Mouse (Mus musculus) liver, embryonic 12.5 days (tissue): ENCODE data around the gene Col23a1. TPM values are rescaled to one million over a fixed set of nuclear protein-coding genes. Genes with fewer than 3 reads are reported as not detected.

Source experiments
- ATAC-seq: fragments of 200-750 bp; cut with Nextera tagmentation; 2 replicates; pipeline ENCODE4 v1.8.0; 2017; ENCODE audit warnings: moderate number of reproducible peaks, mild to moderate bottlenecking, moderate library complexity
- H3K27ac ChIP-seq: fragments of 300-500 bp; sonication (generic); 2 replicates; pipeline ENCODE4 v1.5.1; 2016; ENCODE audit warnings: mild to moderate bottlenecking
- H3K27me3 ChIP-seq: fragments of 300-500 bp; sonication (generic); replicated peaks from 2 replicates; pipeline ENCODE4 v1.6.1; 2016; ENCODE audit warnings: mild to moderate bottlenecking, moderate library complexity
- H3K36me3 ChIP-seq: fragments of 300-500 bp; sonication (generic); 2 replicates; pipeline ENCODE4 v1.6.1; 2016; ENCODE audit warnings: mild to moderate bottlenecking, moderate library complexity
- H3K4me1 ChIP-seq: fragments of 300-500 bp; sonication (generic); 2 replicates; pipeline ENCODE4 v1.6.1; 2016
- H3K4me2 ChIP-seq: fragments of 300-500 bp; sonication (generic); 2 replicates; pipeline ENCODE4 v1.6.1; 2016; ENCODE audit warnings: mild to moderate bottlenecking, moderate library complexity
- H3K4me3 ChIP-seq: fragments of 300-500 bp; sonication (generic); 2 replicates; pipeline ENCODE4 v1.5.1; 2016; ENCODE audit warnings: mild to moderate bottlenecking, moderate library complexity
- H3K9ac ChIP-seq: fragments of 300-500 bp; sonication (generic); 2 replicates; pipeline ENCODE4 v1.6.1; 2016; ENCODE audit warnings: mild to moderate bottlenecking, moderate library complexity
- H3K9me3 ChIP-seq: fragments of 300-500 bp; sonication (generic); replicated peaks from 2 replicates; pipeline ENCODE4 v1.6.1; 2016; ENCODE audit warnings: mild to moderate bottlenecking, moderate library complexity
- WGBS: fragments of 180-500 bp; shearing (Covaris S2); methylation state at CpG from one replicate; pipeline ENCODE4 v1.1.7; 2016; ENCODE audit not compliant: insufficient replicate concordance; 5-methylcytosine and 5-hydroxymethylcytosine counted together
- polyA plus RNA-seq: library from polyadenylated mRNA; unstranded; fragments of >200 nt; fragmentation: Nextera tagmentation; extraction: Ambion mirVana; gene quantifications from 2 replicates; pipeline ENCODE4 v1.2.1, GENCODE M21; 2016

Col23a1 gene
- polyA plus RNA-seq, 1 experiment from 2014 or later = 0.79 TPM

- Histone ChIP-seq H3K4me2 (peak overlapping the region; percentile 29), H3K27ac (peak overlapping the region; percentile 64), H3K9ac (no peak overlapping the region), H3K27me3 (0 out of 2 replicates have a peak, but pooled peaks cover 16% of the 10 kb centered on the region), H3K4me3 (no peak overlapping the region), H3K4me1 (peaks cover 61% of the 10 kb centered on the region), H3K36me3 (no peaks in the 10 kb centered on the region), H3K9me3 (no peaks in the 10 kb centered on the region)
- WGBS = 54% methylated on average over 7 of the region's 7 CpGs
- peak; percentile 89 for ATAC-seq
Observed at GRCm38 (mm10) chr11:51415049-51415688, 125.4 kb downstream of the Col23a1 start.

- Histone ChIP-seq H3K27me3 (0 out of 2 replicates have a peak, but pooled peaks cover 21% of the 10 kb centered on the region), H3K27ac (peak overlapping the region; percentile 47; the same call in 1 of the 2 replicates), H3K36me3 (no peaks in the 10 kb centered on the region), H3K9me3 (no peaks in the 10 kb centered on the region), H3K4me1 (peaks cover 87% of the 10 kb centered on the region), H3K4me2 (no peak overlapping the region), H3K4me3 (no peak overlapping the region), H3K9ac (no peak overlapping the region)
- 28% methylated on average over 3 of the region's 3 CpGs for WGBS
- ATAC-seq = no peak
Observed at GRCm38 (mm10) chr11:51418807-51419206, 129.1 kb downstream of the Col23a1 start.

- WGBS = 80% methylated on average over 2 of the region's 2 CpGs
Observed at GRCm38 (mm10) chr11:51421878-51422277, 132.2 kb downstream of the Col23a1 start.

GRCm38 (mm10) chr11:51422713-51423112 lies 133.0 kb downstream of the Col23a1 start:
- no peaks in the 10 kb centered on the region for H3K36me3 ChIP-seq
- 71% methylated on average over 14 of the region's 14 CpGs for WGBS
- H3K9ac ChIP-seq = no peak overlapping the region
- H3K27ac ChIP-seq = no peak overlapping the region
- H3K9me3 ChIP-seq = no peaks in the 10 kb centered on the region
- no peak overlapping the region for H3K4me3 ChIP-seq
- H3K4me1 ChIP-seq = peaks cover 50% of the 10 kb centered on the region
- no peak overlapping the region for H3K4me2 ChIP-seq
- no peak for ATAC-seq
- H3K27me3 ChIP-seq = peaks cover 45% of the 10 kb centered on the region

More at GRCm38 (mm10) chr11:51421878-51422277, 132.2 kb downstream of the Col23a1 start:
- Histone ChIP-seq H3K27ac (no peak overlapping the region), H3K9ac (no peak overlapping the region), H3K27me3 (peaks cover 42% of the 10 kb centered on the region), H3K4me1 (peaks cover 58% of the 10 kb centered on the region), H3K36me3 (no peaks in the 10 kb centered on the region), H3K9me3 (no peaks in the 10 kb centered on the region), H3K4me3 (no peak overlapping the region), H3K4me2 (peak overlapping the region; percentile 19; the same call in 1 of the 2 replicates)
- ATAC-seq = peak; percentile 50; the same call in 1 of the 2 replicates

- no peak overlapping the region for H3K9ac ChIP-seq
- no peak for ATAC-seq
- WGBS = 77% methylated on average over 3 of the region's 3 CpGs
- H3K36me3 ChIP-seq = no peaks in the 10 kb centered on the region
- H3K4me1 ChIP-seq = peaks cover 38% of the 10 kb centered on the region
- no peaks in the 10 kb centered on the region for H3K9me3 ChIP-seq
- H3K27ac ChIP-seq = no peak overlapping the region
- no peak overlapping the region for H3K4me2 ChIP-seq
- H3K4me3 ChIP-seq = no peak overlapping the region
- H3K27me3 ChIP-seq = peaks cover 41% of the 10 kb centered on the region
Observed at GRCm38 (mm10) chr11:51426155-51426554, 136.4 kb downstream of the Col23a1 start.

GRCm38 (mm10) chr11:51429428-51430179 lies 139.9 kb downstream of the Col23a1 start:
- peak overlapping the region; percentile 27; the same call in 1 of the 2 replicates for H3K9ac ChIP-seq
- no peaks in the 10 kb centered on the region for H3K36me3 ChIP-seq
- no peak overlapping the region for H3K4me3 ChIP-seq
- H3K4me2 ChIP-seq = peak overlapping the region; percentile 49
- peak overlapping the region; percentile 54; the same call in 1 of the 2 replicates for H3K27ac ChIP-seq
- peak; percentile 19 for ATAC-seq
- 63% methylated on average over 16 of the region's 16 CpGs for WGBS
- peaks cover 32% of the 10 kb centered on the region for H3K27me3 ChIP-seq
- H3K9me3 ChIP-seq = 0 out of 2 replicates have a peak, but pooled peaks cover 4% of the 10 kb centered on the region
- peaks cover 28% of the 10 kb centered on the region for H3K4me1 ChIP-seq

GRCm38 (mm10) chr11:51430180-51430578 lies 140.5 kb downstream of the Col23a1 start:
- Histone ChIP-seq H3K4me3 (no peak overlapping the region), H3K4me2 (peak overlapping the region; percentile 49), H3K36me3 (no peaks in the 10 kb centered on the region), H3K9me3 (0 out of 2 replicates have a peak, but pooled peaks cover 4% of the 10 kb centered on the region), H3K9ac (peak overlapping the region; percentile 27; the same call in 1 of the 2 replicates), H3K4me1 (peaks cover 28% of the 10 kb centered on the region), H3K27me3 (peaks cover 26% of the 10 kb centered on the region), H3K27ac (peak overlapping the region; percentile 54; the same call in 1 of the 2 replicates)
- WGBS = 30% methylated on average over 8 of the region's 8 CpGs
- peak; percentile 96 for ATAC-seq

- 84% methylated on average over 3 of the region's 3 CpGs for WGBS
- Histone ChIP-seq H3K27ac (no peak overlapping the region), H3K4me1 (peaks cover 28% of the 10 kb centered on the region), H3K27me3 (peaks cover 16% of the 10 kb centered on the region; the same call in 1 of the 2 replicates), H3K9me3 (peaks cover 5% of the 10 kb centered on the region), H3K9ac (no peak overlapping the region), H3K4me2 (no peak overlapping the region), H3K36me3 (no peaks in the 10 kb centered on the region), H3K4me3 (no peak overlapping the region)
- ATAC-seq = no peak
Observed at GRCm38 (mm10) chr11:51431287-51431686, 141.6 kb downstream of the Col23a1 start.

- Histone ChIP-seq H3K36me3 (no peaks in the 10 kb centered on the region), H3K27ac (no peak overlapping the region), H3K9ac (no peak overlapping the region), H3K4me2 (no peak overlapping the region), H3K4me1 (peaks cover 28% of the 10 kb centered on the region), H3K9me3 (peaks cover 12% of the 10 kb centered on the region), H3K4me3 (no peak overlapping the region), H3K27me3 (peaks cover 11% of the 10 kb centered on the region; the same call in 1 of the 2 replicates)
- WGBS = 84% methylated on average over 8 of the region's 8 CpGs
- no peak for ATAC-seq
Observed at GRCm38 (mm10) chr11:51431968-51432367, 142.2 kb downstream of the Col23a1 start.

GRCm38 (mm10) chr11:51442006-51442405 lies 152.3 kb downstream of the Col23a1 start:
- Histone ChIP-seq H3K4me1 (peaks cover 47% of the 10 kb centered on the region), H3K9ac (no peak overlapping the region), H3K27me3 (no peaks in the 10 kb centered on the region), H3K9me3 (peaks cover 9% of the 10 kb centered on the region), H3K4me3 (no peak overlapping the region), H3K36me3 (no peaks in the 10 kb centered on the region), H3K4me2 (no peak overlapping the region), H3K27ac (peak overlapping the region; percentile 89)
- 94% methylated on average over 7 of the region's 7 CpGs for WGBS
- ATAC-seq = no peak

GRCm38 (mm10) chr11:51442599-51442998 lies 152.9 kb downstream of the Col23a1 start:
- no peaks in the 10 kb centered on the region for H3K36me3 ChIP-seq
- WGBS = 76% methylated on average over 8 of the region's 8 CpGs
- H3K27ac ChIP-seq = peak overlapping the region; percentile 89
- H3K9me3 ChIP-seq = peaks cover 3% of the 10 kb centered on the region; the same call in 1 of the 2 replicates
- no peak for ATAC-seq
- no peak overlapping the region for H3K9ac ChIP-seq
- H3K4me3 ChIP-seq = no peak overlapping the region
- H3K4me1 ChIP-seq = peaks cover 51% of the 10 kb centered on the region
- no peak overlapping the region for H3K4me2 ChIP-seq
- H3K27me3 ChIP-seq = no peaks in the 10 kb centered on the region

- Histone ChIP-seq H3K4me3 (peak overlapping the region; percentile 13; the same call in 1 of the 2 replicates), H3K9ac (peak overlapping the region; percentile 61), H3K4me1 (peaks cover 51% of the 10 kb centered on the region), H3K9me3 (peaks cover 3% of the 10 kb centered on the region; the same call in 1 of the 2 replicates), H3K36me3 (no peaks in the 10 kb centered on the region), H3K4me2 (peak overlapping the region; percentile 55), H3K27me3 (no peaks in the 10 kb centered on the region), H3K27ac (peak overlapping the region; percentile 89)
- 15% methylated on average over 2 of the region's 2 CpGs for WGBS
- ATAC-seq = peak; percentile 93
Observed at GRCm38 (mm10) chr11:51443818-51444217, 154.1 kb downstream of the Col23a1 start.
